Mouse (Mus musculus): Measurements from ENCODE around the gene Gm4133.
"Not testable (repeated sequence)": the region's sequence is repeated elsewhere in the genome, so short reads cannot be mapped to it uniquely, and the experiment has no call there.

Gm4133 gene

GRCm38 (mm10) chr7:20333965-20334364 lies at the start of gene Gm4133:
Gm4133 (minus strand) TSS chr7:20334065.
- not testable (repeated sequence) for DNase-seq (ENCODE audit: low read depth, low spot score)

- DNase-seq (ENCODE audit: low read depth, low spot score) = not testable (repeated sequence)
These were observed 41.4 kb upstream of the Gm4133 start, which contains the start of gene Gm5728 for GRCm38 (mm10) chr7:20375310-20375709. Gm5728 (minus strand) TSS chr7:20375410.

Data from c-Kit-negative CD71-positive TER-119-positive erythroid progenitor cells, embryonic 14.5 days (primary cell).